Mouse (Mus musculus) heart, embryonic 12.5 days (tissue): ENCODE results near the gene Zfp64. TPM values are rescaled to one million over a fixed set of nuclear protein-coding genes. Genes with fewer than 3 reads are reported as not detected.

Source experiments
- ATAC-seq: fragments of 200-750 bp; cut with Nextera tagmentation; 2 replicates; pipeline ENCODE4 v1.8.0; 2017; ENCODE audit warnings: moderate TSS enrichment, moderate library complexity; ENCODE audit not compliant: insufficient number of reproducible peaks, low FRiP score
- H3K27ac ChIP-seq: fragments of 300-500 bp; sonication (generic); 2 replicates; pipeline ENCODE4 v1.5.1; 2016; ENCODE audit warnings: mild to moderate bottlenecking, moderate library complexity; ENCODE audit not compliant: poor library complexity, severe bottlenecking
- H3K27me3 ChIP-seq: fragments of 300-500 bp; sonication (generic); replicated peaks from 2 replicates; pipeline ENCODE4 v1.6.1; 2016; ENCODE audit warnings: mild to moderate bottlenecking, moderate library complexity
- H3K36me3 ChIP-seq: fragments of 300-500 bp; sonication (generic); 2 replicates; pipeline ENCODE4 v1.6.1; 2016; ENCODE audit warnings: mild to moderate bottlenecking, moderate library complexity
- H3K4me1 ChIP-seq: fragments of 300-500 bp; sonication (generic); replicated peaks from 2 replicates; pipeline ENCODE4 v1.6.1; 2016; ENCODE audit warnings: mild to moderate bottlenecking
- H3K4me2 ChIP-seq: fragments of 300-500 bp; sonication (generic); 2 replicates; pipeline ENCODE4 v1.6.1; 2016; ENCODE audit warnings: mild to moderate bottlenecking, moderate library complexity
- H3K4me3 ChIP-seq: fragments of 300-500 bp; sonication (generic); 2 replicates; pipeline ENCODE4 v1.5.1; 2016; ENCODE audit warnings: mild to moderate bottlenecking
- H3K9ac ChIP-seq: fragments of 300-500 bp; sonication (generic); 2 replicates; pipeline ENCODE4 v1.6.1; 2016; ENCODE audit warnings: mild to moderate bottlenecking, moderate library complexity
- H3K9me3 ChIP-seq: fragments of 300-500 bp; sonication (generic); replicated peaks from 2 replicates; pipeline ENCODE4 v1.6.1; 2016; ENCODE audit warnings: mild to moderate bottlenecking, moderate library complexity
- WGBS: fragments of 180-500 bp; shearing (Covaris S2); methylation state at CpG from one replicate; pipeline ENCODE4 v1.1.7; 2016; 5-methylcytosine and 5-hydroxymethylcytosine counted together
- polyA plus RNA-seq: library from polyadenylated mRNA; unstranded; fragments of >200 nt; fragmentation: Nextera tagmentation; extraction: Ambion mirVana; gene quantifications from 2 replicates; pipeline ENCODE4 v1.2.1, GENCODE M21; 2016

Gene Zfp64
- polyA plus RNA-seq, 1 experiment from 2014 or later = 21.0 TPM

- WGBS = 76% methylated on average over 6 of the region's 6 CpGs
- no peak for ATAC-seq
Measured at GRCm38 (mm10) chr2:168948506-168948905, 6.9 kb downstream of the Zfp64 start.

GRCm38 (mm10) chr2:168947663-168948062, 7.7 kb downstream of the Zfp64 start:
- H3K27ac ChIP-seq = no peak overlapping the region
- H3K9me3 ChIP-seq = no peaks in the 10 kb centered on the region
- H3K4me3 ChIP-seq = no peak overlapping the region
- 89% methylated on average over 1 of the region's 1 CpGs for WGBS
- H3K4me2 ChIP-seq = no peak overlapping the region
- no peaks in the 10 kb centered on the region for H3K27me3 ChIP-seq
- peaks cover 86% of the 10 kb centered on the region for H3K36me3 ChIP-seq
- no peak overlapping the region for H3K9ac ChIP-seq
- no peaks in the 10 kb centered on the region for H3K4me1 ChIP-seq
- ATAC-seq = no peak

More at GRCm38 (mm10) chr2:168948506-168948905, 6.9 kb downstream of the Zfp64 start:
- no peak overlapping the region for H3K27ac ChIP-seq
- no peaks in the 10 kb centered on the region for H3K27me3 ChIP-seq
- H3K4me2 ChIP-seq = no peak overlapping the region
- H3K9ac ChIP-seq = no peak overlapping the region
- H3K4me3 ChIP-seq = no peak overlapping the region
- peaks cover 80% of the 10 kb centered on the region for H3K36me3 ChIP-seq
- H3K9me3 ChIP-seq = no peaks in the 10 kb centered on the region
- H3K4me1 ChIP-seq = peaks cover 1% of the 10 kb centered on the region; the same call in 1 of the 2 replicates

- no peak for ATAC-seq
- Histone ChIP-seq H3K27ac (no peak overlapping the region), H3K9me3 (no peaks in the 10 kb centered on the region), H3K4me1 (no peaks in the 10 kb centered on the region), H3K9ac (no peak overlapping the region), H3K4me2 (no peak overlapping the region), H3K27me3 (no peaks in the 10 kb centered on the region), H3K4me3 (no peak overlapping the region), H3K36me3 (peaks cover 81% of the 10 kb centered on the region)
- 91% methylated on average over 4 of the region's 4 CpGs for WGBS
Measured at GRCm38 (mm10) chr2:168944011-168944410, 11.4 kb downstream of the Zfp64 start.

DNA sequence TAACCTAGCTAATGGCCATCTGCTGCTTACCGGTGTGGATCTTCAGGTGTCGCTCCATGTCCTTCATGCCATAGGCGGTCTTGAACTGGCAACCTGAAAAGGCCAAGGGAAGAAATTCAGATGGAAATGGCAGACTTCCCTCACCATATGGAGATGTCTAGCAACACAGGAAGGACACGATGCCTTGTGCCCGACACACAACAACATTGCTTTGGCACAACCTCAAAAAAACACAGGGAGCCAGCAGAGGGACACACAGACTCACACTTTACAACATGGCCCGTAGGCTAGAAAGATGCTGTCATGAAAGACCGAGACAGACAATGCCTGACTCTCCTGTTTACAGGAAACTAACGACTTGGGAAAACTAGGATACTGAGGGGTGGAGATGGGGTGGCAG, 15.4 kb downstream of the Zfp64 start:
- H3K4me2 ChIP-seq = no peak overlapping the region
- H3K4me1 ChIP-seq = no peaks in the 10 kb centered on the region
- peaks cover 83% of the 10 kb centered on the region for H3K36me3 ChIP-seq
- H3K4me3 ChIP-seq = no peak overlapping the region
- no peak overlapping the region for H3K27ac ChIP-seq
- H3K9me3 ChIP-seq = no peaks in the 10 kb centered on the region
- no peak overlapping the region for H3K9ac ChIP-seq
- no peak for ATAC-seq
- no peaks in the 10 kb centered on the region for H3K27me3 ChIP-seq
- 91% methylated on average over 8 of the region's 8 CpGs for WGBS

GRCm38 (mm10) chr2:168939261-168939933, 16.0 kb downstream of the Zfp64 start:
- H3K27me3 ChIP-seq = no peaks in the 10 kb centered on the region
- ATAC-seq = no peak
- H3K36me3 ChIP-seq = peaks cover 83% of the 10 kb centered on the region
- H3K27ac ChIP-seq = no peak overlapping the region
- H3K4me3 ChIP-seq = no peak overlapping the region
- no peaks in the 10 kb centered on the region for H3K4me1 ChIP-seq
- H3K4me2 ChIP-seq = no peak overlapping the region
- no peaks in the 10 kb centered on the region for H3K9me3 ChIP-seq
- 93% methylated on average over 10 of the region's 10 CpGs for WGBS
- no peak overlapping the region for H3K9ac ChIP-seq

DNA sequence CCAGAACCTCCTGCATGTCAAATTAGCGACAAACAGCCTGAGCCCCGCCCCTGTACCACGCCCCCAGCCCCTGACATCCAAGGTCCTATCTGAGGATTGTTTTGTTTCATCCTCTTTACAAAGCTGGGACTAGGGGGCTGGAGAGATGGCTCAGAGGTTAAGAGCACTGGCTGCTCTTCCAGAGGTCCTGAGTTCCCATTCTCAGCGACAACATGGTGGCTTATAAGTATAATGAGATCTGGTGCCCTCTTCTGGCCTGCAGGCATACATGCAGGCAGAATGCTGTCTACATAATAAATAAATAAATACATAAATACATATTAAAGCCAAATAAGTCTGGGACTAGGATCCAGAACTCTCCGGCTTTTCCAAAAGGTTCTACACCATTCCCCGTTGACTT, 18.5 kb downstream of the Zfp64 start:
- WGBS = 88% methylated on average over 6 of the region's 6 CpGs
- ATAC-seq = no peak
- H3K9ac ChIP-seq = no peak overlapping the region
- H3K9me3 ChIP-seq = no peaks in the 10 kb centered on the region
- H3K4me2 ChIP-seq = no peak overlapping the region
- H3K4me3 ChIP-seq = no peak overlapping the region
- no peaks in the 10 kb centered on the region for H3K27me3 ChIP-seq
- H3K4me1 ChIP-seq = no peaks in the 10 kb centered on the region
- peaks cover 87% of the 10 kb centered on the region for H3K36me3 ChIP-seq
- H3K27ac ChIP-seq = no peak overlapping the region

DNA sequence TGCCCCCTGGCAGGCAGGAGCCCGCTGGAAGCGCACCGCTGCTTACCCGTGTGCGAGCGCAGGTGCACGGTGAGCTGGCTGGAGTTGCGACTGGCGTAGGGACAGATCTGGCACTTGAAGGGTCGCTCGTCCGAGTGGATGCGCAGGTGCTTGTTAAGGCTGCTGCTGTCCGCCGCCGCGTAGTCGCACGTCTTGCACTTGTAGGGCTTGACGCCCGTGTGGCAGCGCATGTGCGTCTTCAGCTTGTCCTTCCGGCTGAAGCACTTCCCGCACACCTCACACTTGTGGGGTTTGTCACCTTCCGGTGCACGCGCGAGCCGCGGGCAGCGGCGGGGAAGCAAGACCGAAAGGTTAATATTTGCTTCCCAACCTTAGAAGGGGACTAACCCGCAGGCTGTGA, 20.2 kb downstream of the Zfp64 start:
- WGBS = 83% methylated on average over 35 of the region's 35 CpGs
- Histone ChIP-seq H3K4me3 (no peak overlapping the region), H3K4me2 (no peak overlapping the region), H3K4me1 (no peaks in the 10 kb centered on the region), H3K27ac (no peak overlapping the region), H3K27me3 (no peaks in the 10 kb centered on the region), H3K36me3 (peaks cover 93% of the 10 kb centered on the region), H3K9ac (no peak overlapping the region), H3K9me3 (no peaks in the 10 kb centered on the region; the same call in 1 of the 2 replicates)
- no peak for ATAC-seq

- H3K4me2 ChIP-seq = no peak overlapping the region
- no peaks in the 10 kb centered on the region for H3K4me1 ChIP-seq
- H3K9me3 ChIP-seq = no peaks in the 10 kb centered on the region; the same call in 1 of the 2 replicates
- H3K9ac ChIP-seq = no peak overlapping the region
- 92% methylated on average over 14 of the region's 14 CpGs for WGBS
- no peak overlapping the region for H3K4me3 ChIP-seq
- H3K36me3 ChIP-seq = peaks cover 67% of the 10 kb centered on the region
- no peak for ATAC-seq
- no peaks in the 10 kb centered on the region for H3K27me3 ChIP-seq
- no peak overlapping the region for H3K27ac ChIP-seq
Measured at GRCm38 (mm10) chr2:168931686-168932085, 23.7 kb downstream of the Zfp64 start.

GRCm38 (mm10) chr2:168929691-168930090, 25.7 kb downstream of the Zfp64 start:
- Histone ChIP-seq H3K4me3 (no peak overlapping the region), H3K9me3 (no peaks in the 10 kb centered on the region; the same call in 1 of the 2 replicates), H3K4me2 (no peak overlapping the region), H3K27me3 (no peaks in the 10 kb centered on the region), H3K9ac (no peak overlapping the region), H3K36me3 (peaks cover 62% of the 10 kb centered on the region), H3K4me1 (no peaks in the 10 kb centered on the region), H3K27ac (no peak overlapping the region)
- no peak for ATAC-seq
- 28% methylated on average over 10 of the region's 10 CpGs for WGBS

- ATAC-seq = no peak
- Histone ChIP-seq H3K4me3 (no peak overlapping the region), H3K27ac (no peak overlapping the region), H3K27me3 (no peaks in the 10 kb centered on the region), H3K9me3 (no peaks in the 10 kb centered on the region; the same call in 1 of the 2 replicates), H3K4me2 (no peak overlapping the region), H3K36me3 (peaks cover 43% of the 10 kb centered on the region), H3K4me1 (no peaks in the 10 kb centered on the region), H3K9ac (no peak overlapping the region)
- 91% methylated on average over 7 of the region's 7 CpGs for WGBS
Measured at GRCm38 (mm10) chr2:168927401-168927800, 28.0 kb downstream of the Zfp64 start.

GRCm38 (mm10) chr2:168926257-168926810, 29.1 kb downstream of the Zfp64 start:
- ATAC-seq = no peak
- no peak overlapping the region for H3K4me3 ChIP-seq
- no peak overlapping the region for H3K9ac ChIP-seq
- peaks cover 37% of the 10 kb centered on the region for H3K36me3 ChIP-seq
- H3K27me3 ChIP-seq = no peaks in the 10 kb centered on the region; the same call in 1 of the 2 replicates
- WGBS = 86% methylated on average over 37 of the region's 37 CpGs
- no peak overlapping the region for H3K4me2 ChIP-seq
- no peak overlapping the region for H3K27ac ChIP-seq
- H3K4me1 ChIP-seq = no peaks in the 10 kb centered on the region
- peaks cover 4% of the 10 kb centered on the region; the same call in 1 of the 2 replicates for H3K9me3 ChIP-seq
